Mouse (Mus musculus) lung, postnatal 0 days (tissue): ENCODE results near the gene Rex1bd. TPM values are rescaled to one million over a fixed set of nuclear protein-coding genes. Genes with fewer than 3 reads are reported as not detected.

Experiments
- ATAC-seq: fragments of 200-750 bp; cut with Nextera tagmentation; 2 replicates; pipeline ENCODE4 v1.8.0; 2017; ENCODE audit warnings: moderate library complexity
- DNase-seq: peaks from one replicate; pipeline ENCODE4 v3.0.0-alpha.2; 2016; ENCODE audit warnings: low spot score
- H3K27ac ChIP-seq: fragments of 300-500 bp; sonication (generic); 2 replicates; pipeline ENCODE4 v1.5.1; 2014; ENCODE audit warnings: antibody characterized with exemption, mild to moderate bottlenecking, low read length, mixed read lengths
- H3K27me3 ChIP-seq: fragments of 300-500 bp; sonication (generic); replicated peaks from 2 replicates; pipeline ENCODE4 v1.6.1; 2014; ENCODE audit warnings: low read length, mixed read lengths; ENCODE audit not compliant: insufficient read depth
- H3K36me3 ChIP-seq: fragments of 300-500 bp; sonication (generic); 2 replicates; pipeline ENCODE4 v1.6.1; 2014; ENCODE audit warnings: low read length, mixed read lengths; ENCODE audit not compliant: insufficient read depth
- H3K4me1 ChIP-seq: fragments of 300-500 bp; sonication (generic); 2 replicates; pipeline ENCODE4 v1.6.1; 2014; ENCODE audit warnings: antibody characterized with exemption, low read depth, low read length, mixed read lengths; ENCODE audit not compliant: insufficient read depth
- H3K4me2 ChIP-seq: fragments of 300-500 bp; sonication (generic); replicated peaks from 2 replicates; pipeline ENCODE4 v1.6.1; 2014; ENCODE audit warnings: low read depth, mild to moderate bottlenecking, low read length, moderate library complexity, mixed read lengths
- H3K4me3 ChIP-seq: fragments of 300-500 bp; sonication (generic); 2 replicates; pipeline ENCODE4 v1.5.1; 2014; ENCODE audit warnings: low read depth, low read length
- H3K9ac ChIP-seq: fragments of 300-500 bp; sonication (generic); replicated peaks from 2 replicates; pipeline ENCODE4 v1.6.1; 2014; ENCODE audit warnings: low read depth, mild to moderate bottlenecking
- H3K9me3 ChIP-seq: fragments of 300-500 bp; sonication (generic); 2 replicates; pipeline ENCODE4 v1.6.1; 2016; ENCODE audit warnings: low read length, mixed read lengths
- CTCF ChIP-seq: IDR thresholded peaks from 2 replicates; pipeline ENCODE4 v1.5.1; 2016; ENCODE audit warnings: antibody characterized with exemption, mild to moderate bottlenecking
- EP300 ChIP-seq: IDR thresholded peaks from 2 replicates; pipeline ENCODE4 v1.6.1; 2016; ENCODE audit warnings: antibody characterized with exemption, mild to moderate bottlenecking, control low read depth
- WGBS: fragments of 180-500 bp; shearing (Covaris S2); extraction: QIAGEN DNeasy Blood & Tissue Kit; methylation state at CpG from one replicate; pipeline ENCODE4 v1.1.7; 2014; 5-methylcytosine and 5-hydroxymethylcytosine counted together
- polyA plus RNA-seq: library from polyadenylated mRNA; unstranded; fragments of >200 nt; fragmentation: Nextera tagmentation; extraction: Ambion mirVana; gene quantifications from 2 replicates; pipeline ENCODE4 v1.2.1, GENCODE M21; 2015

The Rex1bd gene
- polyA plus RNA-seq, 1 experiment from 2014 or later: 117 TPM

DNA sequence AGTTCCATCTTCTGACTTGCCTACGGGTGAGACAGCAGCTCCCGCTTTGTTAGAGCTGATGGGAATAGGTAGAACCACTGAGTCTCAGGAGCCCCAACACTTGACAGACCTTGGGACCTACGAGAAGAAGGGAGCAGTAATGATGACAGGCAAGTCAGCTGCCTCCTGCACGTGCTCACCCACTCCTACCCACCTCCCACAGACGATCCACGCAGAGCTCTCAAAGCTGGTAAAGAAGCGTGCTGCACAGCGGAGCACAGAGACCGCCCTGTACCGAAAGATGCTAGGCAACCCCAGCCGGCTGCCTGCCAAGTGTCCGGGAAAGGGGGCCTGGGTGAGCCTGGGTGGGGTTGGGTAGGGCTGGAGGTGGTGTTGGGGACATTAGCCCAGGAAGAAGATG lies 27.7 kb upstream of the Rex1bd start:
- Histone ChIP-seq H3K9ac (no peak overlapping the region), H3K27ac (peak overlapping the region; percentile 68; the same call in 1 of the 2 replicates)

DNA sequence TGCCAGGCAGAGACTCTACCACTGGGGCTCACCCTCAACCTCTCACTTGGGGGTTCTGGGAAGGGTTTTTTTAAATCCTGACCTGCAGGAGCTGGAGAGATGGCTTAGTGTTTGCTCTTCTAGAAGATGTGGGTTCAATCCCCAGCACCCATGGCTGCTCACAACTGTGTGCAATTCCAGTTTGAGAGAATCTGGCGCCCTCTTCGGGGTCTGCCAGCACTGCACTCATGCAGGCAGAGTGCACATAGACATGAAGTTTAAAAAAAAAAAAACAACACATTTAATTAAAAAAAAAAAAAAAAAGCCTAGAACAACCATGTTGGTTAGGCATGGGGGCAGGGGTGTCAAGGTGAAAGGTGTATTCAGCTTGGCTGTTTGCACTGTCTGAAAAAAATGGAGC lies 23.8 kb upstream of the Rex1bd start:
- Histone ChIP-seq H3K36me3 (peaks cover 15% of the 10 kb centered on the region), H3K4me2 (no peak overlapping the region)

More for the DNA sequence above, 27.7 kb upstream of the Rex1bd start:
- ATAC-seq (no peak), DNase-seq (no peak)
- H3K36me3 ChIP-seq: peaks cover 24% of the 10 kb centered on the region
- TF ChIP-seq CTCF: no peak
- no peak for TF ChIP-seq EP300
- H3K4me1 ChIP-seq: no peaks in the 10 kb centered on the region
- no peak overlapping the region for H3K4me3 ChIP-seq
- H3K4me2 ChIP-seq: no peak overlapping the region
- 90% methylated on average over 12 of the region's 12 CpGs for WGBS
- no peaks in the 10 kb centered on the region for H3K27me3 ChIP-seq
- no peaks in the 10 kb centered on the region for H3K9me3 ChIP-seq

DNA sequence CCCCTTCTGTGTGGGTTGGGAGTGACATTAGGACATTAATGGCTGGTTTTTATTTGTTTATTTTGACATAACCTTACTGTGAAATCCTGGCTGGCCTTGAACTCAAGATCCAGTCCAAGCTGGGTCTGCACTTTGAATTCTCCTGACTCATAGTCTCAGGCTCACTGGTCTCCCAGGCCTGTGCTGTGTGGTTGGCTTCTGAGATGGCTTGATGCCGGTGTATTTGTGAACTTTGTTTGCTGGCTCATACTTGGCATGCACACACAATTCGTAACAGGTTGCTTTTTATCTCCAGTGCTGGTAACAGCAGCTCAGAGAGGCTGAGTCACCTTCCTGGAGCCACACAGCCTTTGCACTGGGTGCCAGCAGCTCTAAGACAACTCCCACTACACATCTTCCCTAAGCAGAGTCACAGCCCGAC lies 23.2 kb upstream of the Rex1bd start:
- TF ChIP-seq CTCF (no peak), EP300 (no peak)
- H3K4me1 ChIP-seq: no peaks in the 10 kb centered on the region
- ATAC-seq (no peak), DNase-seq (no peak)
- H3K27ac ChIP-seq: no peak overlapping the region
- peaks cover 15% of the 10 kb centered on the region for H3K36me3 ChIP-seq
- H3K4me2 ChIP-seq: no peak overlapping the region
- H3K27me3 ChIP-seq: no peaks in the 10 kb centered on the region
- no peak overlapping the region for H3K4me3 ChIP-seq
- H3K9ac ChIP-seq: no peak overlapping the region
- WGBS: 91% methylated on average over 3 of the region's 3 CpGs
- no peaks in the 10 kb centered on the region for H3K9me3 ChIP-seq

More for the DNA sequence above, 23.8 kb upstream of the Rex1bd start:
- Histone ChIP-seq H3K27me3 (no peaks in the 10 kb centered on the region), H3K4me3 (no peak overlapping the region), H3K27ac (no peak overlapping the region), H3K9me3 (no peaks in the 10 kb centered on the region), H3K4me1 (no peaks in the 10 kb centered on the region), H3K9ac (no peak overlapping the region)
- no peak for DNase-seq
- WGBS: 94% methylated on average over 2 of the region's 2 CpGs
- ATAC-seq: no peak
- TF ChIP-seq EP300 (no peak), CTCF (peak; percentile 22; the same call in 1 of the 2 replicates)

DNA sequence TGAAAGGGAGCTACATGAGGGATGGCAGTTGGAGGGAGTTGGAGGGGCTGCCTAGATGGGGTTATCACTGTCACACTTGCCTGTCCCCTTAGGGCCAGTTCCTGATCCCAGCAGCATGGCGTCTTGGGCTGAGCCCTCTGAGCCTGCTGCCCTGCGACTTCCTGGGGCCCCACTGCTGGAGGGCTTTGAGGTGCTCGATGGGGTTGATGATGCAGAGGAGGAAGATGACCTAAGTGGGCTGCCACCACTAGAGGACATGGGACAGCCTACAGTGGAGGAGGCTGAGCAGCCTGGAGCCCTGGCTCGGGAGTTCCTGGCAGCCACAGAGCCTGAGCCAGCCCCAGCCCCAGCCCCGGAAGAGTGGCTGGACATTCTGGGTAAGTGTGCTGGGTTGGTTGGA lies 22.7 kb upstream of the Rex1bd start:
- peaks cover 15% of the 10 kb centered on the region for H3K36me3 ChIP-seq
- no peaks in the 10 kb centered on the region for H3K4me1 ChIP-seq
- TF ChIP-seq CTCF: no peak
- TF ChIP-seq EP300: no peak
- no peaks in the 10 kb centered on the region for H3K9me3 ChIP-seq
- H3K9ac ChIP-seq: no peak overlapping the region
- ATAC-seq: no peak
- H3K4me3 ChIP-seq: no peak overlapping the region
- H3K27me3 ChIP-seq: no peaks in the 10 kb centered on the region
- no peak for DNase-seq
- no peak overlapping the region for H3K4me2 ChIP-seq
- no peak overlapping the region for H3K27ac ChIP-seq
- 74% methylated on average over 5 of the region's 5 CpGs for WGBS

DNA sequence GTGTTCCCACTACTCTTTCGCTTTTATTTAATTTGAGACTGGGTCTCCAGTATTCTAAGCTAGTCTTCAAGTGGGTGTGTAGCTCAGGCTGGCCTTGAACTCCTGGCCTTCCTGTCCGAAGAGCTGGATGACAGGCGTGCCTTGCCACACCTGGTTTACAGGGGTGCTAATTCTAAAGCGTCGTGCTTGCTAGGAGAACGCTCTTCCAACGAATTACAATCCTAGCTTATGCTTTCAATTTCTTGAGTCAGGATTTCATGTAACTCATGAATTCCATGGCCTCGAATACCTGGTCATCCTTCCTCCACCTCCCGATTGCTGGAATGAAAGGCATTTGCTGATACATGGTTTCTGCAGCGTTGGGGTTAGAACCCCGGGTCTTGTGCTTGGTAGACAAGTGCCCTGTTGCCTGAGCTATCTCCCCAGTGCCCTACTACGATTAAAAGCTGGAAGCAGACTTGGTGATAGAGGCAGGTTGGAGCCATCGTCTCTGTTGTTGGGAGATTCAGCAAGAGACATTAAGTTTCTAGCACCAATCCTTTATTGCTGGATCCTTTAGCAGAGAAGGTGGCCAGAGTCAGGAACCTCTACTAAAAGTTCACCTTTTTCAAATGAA lies 21.7 kb upstream of the Rex1bd start:
- DNase-seq (no peak), ATAC-seq (no peak)
- peak overlapping the region; percentile 78 for H3K4me2 ChIP-seq
- H3K27me3 ChIP-seq: no peaks in the 10 kb centered on the region
- H3K4me3 ChIP-seq: peak overlapping the region; percentile 96
- TF ChIP-seq EP300 (no peak), CTCF (no peak)
- H3K4me1 ChIP-seq: 0 out of 2 replicates have a peak, but pooled peaks cover 3% of the 10 kb centered on the region
- no peaks in the 10 kb centered on the region for H3K9me3 ChIP-seq
- 16% methylated on average over 13 of the region's 13 CpGs for WGBS
- H3K36me3 ChIP-seq: peaks cover 15% of the 10 kb centered on the region
- peak overlapping the region; percentile 88 for H3K27ac ChIP-seq
- peak overlapping the region; percentile 95 for H3K9ac ChIP-seq

DNA sequence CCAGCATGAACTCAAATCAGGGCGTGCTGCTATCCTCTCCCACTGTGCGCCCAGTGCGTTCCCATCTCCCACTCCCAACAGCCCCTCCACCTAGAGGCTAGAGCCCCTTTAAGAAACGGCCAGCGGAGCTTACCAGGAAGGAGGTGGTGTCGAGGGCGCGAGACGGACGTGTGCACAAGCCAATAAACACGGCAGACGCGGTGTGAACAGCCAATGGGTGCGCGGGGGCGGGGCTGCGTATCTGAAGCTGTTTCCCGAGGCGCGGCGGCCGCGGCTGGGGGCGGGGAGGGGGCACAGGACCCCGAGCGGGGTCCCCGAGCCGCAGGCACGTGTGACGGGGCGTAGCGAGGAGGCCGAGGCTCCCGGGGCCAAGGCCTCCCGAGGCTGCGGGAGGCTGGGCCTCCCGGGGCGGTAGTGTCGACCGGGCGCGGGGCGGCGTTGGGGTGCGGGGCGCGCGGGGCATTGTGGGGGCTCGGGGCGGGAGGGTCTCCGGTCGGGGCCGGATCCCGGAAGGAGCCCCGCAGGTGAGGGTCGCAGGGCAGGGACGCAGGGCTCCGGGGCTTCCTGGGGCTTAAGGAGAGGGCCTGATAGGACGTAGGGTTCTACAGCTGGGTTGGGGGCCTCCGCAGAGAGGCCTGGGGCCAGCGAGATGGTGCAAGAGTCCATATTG lies 21.1 kb upstream of the Rex1bd start, which contains the start of the genes Fkbp8 and Kxd1:
Gene Fkbp8, plus strand, starts transcription at position 213 of the 670 bp plus-strand sequence.
Gene Kxd1, minus strand, starts transcription at position 445 of the 670 bp plus-strand sequence.
- H3K27ac ChIP-seq: peak within 1 kb of the TSS; percentile 88
- WGBS: 0% methylated on average over 48 of the region's 61 CpGs

More for the DNA sequence above, 21.1 kb upstream of the Rex1bd start, which contains the start of the genes Fkbp8 and Kxd1:
- Histone ChIP-seq H3K9ac (peak within 1 kb of the TSS; percentile 95), H3K4me2 (peak within 1 kb of the TSS; percentile 78), H3K36me3 (peaks cover 14% of the 10 kb centered on the region), H3K9me3 (no peaks in the 10 kb centered on the region), H3K4me3 (peak within 1 kb of the TSS; percentile 96), H3K27me3 (no peaks in the 10 kb centered on the region), H3K4me1 (0 out of 2 replicates have a peak, but pooled peaks cover 4% of the 10 kb centered on the region)
- ATAC-seq: peak; percentile 89
- peak; percentile 97 for DNase-seq
- TF ChIP-seq EP300 (no peak), CTCF (peak; percentile 43)
